Mouse (Mus musculus) 416B (cell line): ENCODE measurements around the gene C1qtnf4.

ENCODE experiments used
- DNase-seq: peaks from one replicate; pipeline ENCODE4 v3.0.0; 2011; ENCODE audit warnings: low read depth

Gene C1qtnf4

DNA sequence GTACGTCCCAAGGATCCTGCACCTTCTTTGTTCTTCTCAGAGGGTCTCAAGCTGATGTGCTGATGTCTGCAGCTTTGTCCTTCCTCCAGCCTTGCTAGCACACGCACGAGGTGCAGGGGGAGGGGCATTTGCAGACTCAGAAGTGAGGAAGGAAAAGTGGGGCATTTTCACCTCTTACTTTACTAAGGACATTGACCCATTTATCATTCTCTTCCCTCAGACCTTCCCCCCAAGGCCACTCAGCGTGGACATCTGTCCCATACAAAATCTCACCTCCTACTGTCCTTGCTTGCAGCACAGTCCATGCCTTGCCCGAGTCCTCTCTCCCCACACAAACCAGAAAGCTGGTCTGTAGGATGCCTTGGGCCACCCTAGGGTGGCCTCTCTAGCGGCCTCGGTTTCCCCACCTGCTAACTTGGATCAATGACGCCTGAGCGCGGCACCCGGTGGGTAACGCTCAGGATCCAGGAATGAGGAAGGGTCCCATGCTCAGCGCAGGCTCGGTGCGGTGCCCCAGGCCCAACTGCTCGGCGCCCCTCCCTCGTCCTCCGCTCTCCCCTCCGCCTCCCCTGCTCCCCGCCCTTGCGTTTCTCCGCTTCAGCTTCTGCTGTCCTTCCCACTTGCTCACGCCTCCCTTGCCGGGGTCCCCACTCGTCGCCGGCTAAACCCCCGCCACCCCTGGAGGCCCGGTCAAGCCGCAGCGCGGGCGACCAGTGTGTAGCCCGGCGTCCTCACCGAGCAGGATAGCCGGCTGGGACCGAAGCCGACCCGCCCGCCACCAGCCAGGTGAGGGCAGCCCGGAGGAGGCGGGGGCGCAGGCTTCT lies at the start of gene C1qtnf4:
Gene C1qtnf4, plus strand, starts transcription at position 643 of the 824 bp plus-strand sequence.
- DNase-seq = no peak

DNA sequence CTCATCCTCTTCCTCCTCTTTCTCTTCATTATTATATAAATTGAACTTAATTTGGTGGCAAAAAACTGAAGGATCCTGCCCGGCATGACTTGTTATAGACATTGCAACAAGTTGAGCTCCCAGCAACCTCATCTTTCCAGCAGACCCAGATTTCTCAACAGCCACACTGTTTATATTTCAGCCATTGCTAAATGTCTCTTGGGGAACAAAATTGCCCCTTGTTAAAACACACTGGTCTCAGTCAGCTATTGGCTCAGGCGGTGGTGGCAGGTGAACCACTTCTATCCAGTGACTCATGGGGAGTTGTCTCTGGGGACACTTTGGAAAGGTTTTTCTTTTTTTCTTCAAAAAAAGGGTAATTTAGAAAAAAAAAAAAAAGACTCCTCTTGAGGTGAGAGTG lies 47.0 kb upstream of the C1qtnf4 start:
- no peak for DNase-seq

DNA sequence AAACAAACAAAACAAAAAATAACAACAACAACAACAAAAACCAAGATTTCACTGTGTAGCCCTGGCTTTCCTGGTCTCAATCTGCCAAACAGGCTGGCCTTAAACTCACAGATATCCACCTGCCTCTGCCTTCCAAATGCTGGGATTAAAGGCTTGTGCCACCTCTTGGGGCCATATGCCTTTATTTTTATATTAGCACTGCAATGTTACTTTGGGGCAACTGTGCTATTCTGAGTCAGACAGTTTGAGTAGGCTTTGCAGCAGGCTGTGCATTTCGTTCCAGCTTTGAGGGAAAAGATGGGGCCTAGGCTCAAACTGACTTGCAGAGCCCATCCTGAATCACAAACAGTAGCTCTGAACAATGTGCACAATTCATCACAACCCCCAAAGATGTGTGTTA lies 42.0 kb upstream of the C1qtnf4 start:
- DNase-seq = no peak

DNA sequence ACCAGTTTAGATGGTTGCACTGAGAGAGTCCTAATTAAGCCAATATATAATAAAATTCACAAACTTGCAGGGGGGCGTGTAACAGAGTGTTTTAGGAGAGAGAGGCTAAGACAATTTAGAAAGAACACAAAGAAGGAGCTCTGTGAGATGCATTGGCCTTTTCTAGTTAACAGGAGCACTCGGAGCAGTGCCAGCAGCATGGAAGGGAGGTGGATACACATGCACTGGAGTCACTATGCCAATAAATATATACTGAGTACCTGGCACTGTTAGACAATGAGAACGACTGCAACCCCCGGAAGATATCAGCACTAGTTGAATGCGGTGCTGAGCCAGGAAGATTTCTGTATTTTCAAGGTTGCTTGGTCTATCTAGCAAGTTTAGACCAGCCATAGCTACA lies 41.4 kb upstream of the C1qtnf4 start:
- DNase-seq = no peak

DNA sequence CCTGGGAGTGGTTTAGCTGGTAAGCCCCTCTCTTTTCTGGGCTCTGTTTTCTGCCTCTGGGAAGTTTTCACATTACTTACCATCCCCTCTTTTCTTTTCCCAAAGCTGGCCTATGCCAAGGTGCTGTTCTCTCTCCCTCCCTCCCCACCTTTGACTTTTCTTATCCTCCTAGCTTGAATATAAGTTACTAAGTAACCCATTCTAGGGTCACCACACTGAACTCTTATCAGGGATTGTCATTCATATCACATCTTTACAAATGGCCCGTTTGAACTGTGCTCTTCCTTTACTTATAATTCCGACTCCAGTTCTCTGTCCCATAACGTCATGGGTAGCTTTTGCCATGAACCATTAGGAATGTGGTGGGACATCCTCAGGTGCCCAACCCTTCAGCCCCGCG lies 40.4 kb upstream of the C1qtnf4 start:
- no peak for DNase-seq

DNA sequence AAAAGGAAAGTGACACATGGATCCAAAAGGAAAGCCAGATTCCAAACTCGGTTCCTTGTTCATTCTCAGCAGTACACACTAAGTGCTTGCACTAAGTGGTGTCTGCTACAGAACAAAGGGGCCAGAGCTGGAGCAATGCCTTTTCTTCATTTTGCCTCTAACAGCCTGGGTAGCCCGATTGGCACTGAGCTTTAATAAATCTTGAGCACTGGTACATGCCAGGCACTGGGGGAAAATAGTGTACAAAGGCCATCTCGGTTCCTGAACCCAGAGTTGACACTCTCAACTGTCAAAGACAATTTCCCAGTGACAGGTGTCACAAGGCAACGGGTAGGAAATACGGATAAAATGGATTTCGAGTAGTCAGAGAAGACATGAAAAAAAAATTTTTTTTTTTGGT lies 39.5 kb upstream of the C1qtnf4 start:
- DNase-seq = no peak

DNA sequence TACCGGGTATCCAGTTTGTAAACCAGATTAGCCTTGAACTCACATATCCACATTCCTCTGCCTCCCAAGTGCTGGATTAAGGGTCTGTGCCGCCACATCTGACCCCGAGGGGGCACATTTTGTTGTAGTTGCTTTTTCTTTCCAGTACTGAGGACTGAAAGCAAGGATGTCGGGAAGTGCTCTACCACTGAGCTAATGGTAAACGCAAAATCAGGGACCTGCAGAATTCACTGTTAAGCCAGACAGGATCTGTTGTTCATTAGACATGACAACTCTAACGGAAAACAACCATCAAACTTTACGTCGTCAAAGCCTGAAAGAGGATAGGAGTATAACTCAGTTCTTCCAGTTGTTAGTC lies 39.1 kb upstream of the C1qtnf4 start:
- no peak for DNase-seq

DNA sequence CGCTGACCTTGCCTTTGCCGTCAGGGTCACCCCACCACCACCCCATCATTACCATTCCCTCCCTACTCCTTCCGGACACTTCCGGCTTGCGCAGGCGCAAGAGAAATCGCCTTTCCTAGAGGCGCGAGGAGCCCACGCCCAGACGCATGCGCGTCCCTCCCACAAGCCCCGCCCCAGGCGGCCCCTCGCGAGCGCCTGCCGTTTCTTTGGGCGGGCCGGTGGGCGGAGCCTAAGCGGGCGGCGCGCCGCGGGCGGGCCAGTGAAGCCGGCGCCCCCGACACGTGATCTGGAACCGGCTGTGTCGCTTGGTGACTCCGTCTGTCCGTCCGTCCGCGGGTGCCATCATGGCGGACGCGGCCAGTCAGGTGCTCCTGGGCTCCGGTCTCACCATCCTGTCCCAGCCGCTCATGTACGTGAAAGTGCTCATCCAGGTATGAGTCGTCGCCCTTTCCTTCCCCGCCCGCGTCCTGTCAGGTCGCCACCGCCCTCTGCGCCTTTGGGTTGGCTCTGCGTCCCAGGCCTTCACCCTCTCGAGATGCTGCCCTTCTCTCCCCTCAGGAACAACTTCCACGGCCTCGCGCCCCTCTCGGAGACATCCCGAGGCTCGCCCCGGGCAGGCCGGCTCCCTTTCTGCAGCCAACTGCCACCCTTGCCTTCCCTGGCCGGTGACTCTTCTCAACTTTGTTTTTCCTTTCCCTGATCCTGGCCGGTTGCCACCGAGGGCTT lies 38.5 kb upstream of the C1qtnf4 start, which contains the start of gene Mtch2:
Gene Mtch2, plus strand, starts transcription at position 201 of the 726 bp plus-strand sequence.
- DNase-seq = peak; percentile 98

DNA sequence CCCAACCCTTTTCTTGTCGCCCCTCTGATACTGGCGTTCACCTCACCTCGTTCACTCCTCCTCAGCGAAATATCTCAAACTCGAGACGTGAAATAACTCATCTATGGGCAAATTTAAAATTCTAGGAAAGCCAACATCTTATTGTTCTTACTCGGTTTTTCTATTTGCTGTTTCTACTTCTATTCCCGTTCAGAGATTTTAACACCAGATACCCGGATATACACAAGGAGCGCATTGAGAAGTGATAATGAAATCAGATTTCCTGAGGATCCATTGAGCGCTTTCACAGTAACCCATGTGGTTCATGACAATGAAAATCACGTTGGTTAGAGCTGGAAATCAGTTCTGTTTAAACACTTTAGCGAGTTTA lies 38.0 kb upstream of the C1qtnf4 start:
- DNase-seq = peak; percentile 49

DNA sequence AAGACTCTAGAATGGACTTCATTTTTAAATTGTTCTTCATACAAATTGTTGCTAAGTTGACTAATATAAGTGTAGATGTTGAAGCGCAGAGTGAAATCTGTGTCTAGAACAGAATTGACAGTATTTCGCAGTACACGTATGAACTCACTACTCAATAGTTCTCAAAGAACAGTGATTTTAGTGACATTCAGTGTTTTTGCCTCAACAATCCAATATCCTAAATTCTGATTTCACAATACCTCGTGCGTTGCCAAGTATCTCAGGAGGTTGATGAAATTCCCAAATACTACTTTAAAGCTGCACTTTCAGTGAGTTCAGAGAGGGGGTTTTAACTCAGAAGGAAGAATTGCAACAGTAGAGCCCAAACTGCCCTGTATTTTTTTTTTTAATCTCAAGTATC lies 37.3 kb upstream of the C1qtnf4 start:
- DNase-seq = no peak

DNA sequence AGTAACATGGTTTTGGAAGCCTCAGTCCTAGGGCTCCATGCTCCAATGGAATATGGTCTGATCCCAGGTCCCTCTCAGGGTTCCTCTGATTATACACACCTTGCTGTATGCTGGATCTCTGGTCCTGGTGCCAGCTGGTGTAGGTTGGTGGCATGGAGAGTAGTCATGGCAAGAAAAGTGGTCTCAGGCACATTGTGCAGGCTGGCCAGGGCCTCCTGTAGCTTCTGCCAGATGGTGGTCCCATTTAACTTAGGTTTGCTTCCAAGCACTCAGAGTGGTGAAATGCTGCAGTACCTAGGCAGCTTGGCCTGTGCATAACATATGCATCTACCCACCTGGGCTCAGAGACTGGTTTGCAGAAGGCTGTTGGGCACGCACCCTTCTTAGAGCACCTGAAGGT lies 35.3 kb upstream of the C1qtnf4 start:
- DNase-seq = no peak

DNA sequence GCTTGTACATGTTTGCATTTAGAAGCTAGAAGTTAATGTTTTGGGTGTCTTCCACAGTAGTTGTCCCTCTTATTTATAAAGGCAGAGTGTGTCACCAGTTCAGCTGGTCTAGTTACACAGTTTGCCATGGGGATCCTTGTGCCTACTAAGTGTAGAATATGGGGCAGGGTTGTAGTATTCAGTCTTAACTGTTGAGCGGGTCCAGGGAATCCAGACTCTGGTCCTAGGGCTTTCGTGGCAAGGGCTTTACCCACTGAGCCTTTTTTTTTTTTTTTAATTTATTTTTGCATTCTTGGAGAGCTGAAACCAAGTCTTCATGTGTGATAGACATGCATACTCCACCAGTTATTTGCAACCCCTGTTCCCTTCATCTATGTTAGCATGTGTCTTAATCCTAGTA lies 24.2 kb upstream of the C1qtnf4 start:
- no peak for DNase-seq

DNA sequence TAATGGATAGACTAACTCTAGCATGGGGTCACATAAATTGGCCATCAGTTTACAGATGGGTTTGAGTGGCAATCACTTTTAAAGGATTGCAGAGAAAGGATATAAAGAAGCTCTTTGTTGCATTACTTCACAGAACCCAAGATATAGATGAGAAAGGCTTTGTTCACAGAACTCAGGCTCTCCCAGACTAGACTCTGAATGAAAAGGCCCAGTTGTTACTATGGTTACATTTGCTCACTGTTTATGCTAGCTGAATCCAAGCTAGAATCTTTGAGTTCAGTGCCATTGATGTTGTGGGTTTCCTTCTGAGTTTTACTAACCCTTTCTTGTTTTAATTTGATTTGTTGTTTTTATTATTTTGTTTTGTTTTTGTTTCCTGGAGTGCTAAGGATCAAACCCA lies 21.5 kb upstream of the C1qtnf4 start:
- no peak for DNase-seq

DNA sequence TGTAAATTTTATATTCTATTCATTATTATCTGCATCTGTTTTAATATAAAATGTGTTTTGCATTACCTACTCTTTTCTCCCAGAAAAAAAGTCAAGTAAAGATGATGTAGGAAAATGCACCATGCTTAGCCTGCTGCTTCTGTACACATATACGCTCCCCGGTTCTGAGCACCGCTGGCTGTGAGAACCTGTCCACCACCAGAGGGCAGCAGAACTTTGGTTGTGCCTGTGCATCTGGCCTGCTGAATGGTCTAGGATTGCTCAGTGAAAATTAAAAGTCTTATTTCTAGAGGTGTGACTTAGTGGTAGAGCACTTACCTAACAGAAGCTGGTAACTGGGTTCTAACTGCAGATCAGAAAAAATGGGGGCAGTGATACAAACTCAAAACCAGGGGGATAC lies 19.1 kb upstream of the C1qtnf4 start:
- DNase-seq = peak; percentile 74

DNA sequence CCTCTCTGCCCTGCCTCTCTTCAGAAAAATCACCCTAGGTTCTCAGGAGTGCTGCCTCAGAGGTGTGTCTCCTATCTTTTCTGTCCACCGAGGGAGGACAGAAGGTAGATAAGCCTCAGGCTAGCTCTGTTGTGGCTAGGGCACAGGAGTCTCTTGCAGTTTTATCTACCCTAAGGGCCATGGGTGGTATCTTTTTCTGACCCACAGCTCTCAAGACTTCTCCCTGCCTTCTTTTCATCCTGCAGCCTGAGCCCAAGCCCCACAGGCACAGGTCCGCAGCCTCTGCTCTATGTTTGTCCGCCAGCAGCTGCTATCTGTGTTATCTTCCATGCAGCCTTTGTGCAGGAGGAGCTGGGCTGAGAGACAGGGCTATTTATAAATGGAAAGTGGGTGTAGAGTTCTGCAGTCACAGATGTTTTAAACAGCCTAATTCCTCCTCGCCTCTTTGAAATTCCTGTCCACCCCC lies 15.5 kb upstream of the C1qtnf4 start:
- DNase-seq = no peak

DNA sequence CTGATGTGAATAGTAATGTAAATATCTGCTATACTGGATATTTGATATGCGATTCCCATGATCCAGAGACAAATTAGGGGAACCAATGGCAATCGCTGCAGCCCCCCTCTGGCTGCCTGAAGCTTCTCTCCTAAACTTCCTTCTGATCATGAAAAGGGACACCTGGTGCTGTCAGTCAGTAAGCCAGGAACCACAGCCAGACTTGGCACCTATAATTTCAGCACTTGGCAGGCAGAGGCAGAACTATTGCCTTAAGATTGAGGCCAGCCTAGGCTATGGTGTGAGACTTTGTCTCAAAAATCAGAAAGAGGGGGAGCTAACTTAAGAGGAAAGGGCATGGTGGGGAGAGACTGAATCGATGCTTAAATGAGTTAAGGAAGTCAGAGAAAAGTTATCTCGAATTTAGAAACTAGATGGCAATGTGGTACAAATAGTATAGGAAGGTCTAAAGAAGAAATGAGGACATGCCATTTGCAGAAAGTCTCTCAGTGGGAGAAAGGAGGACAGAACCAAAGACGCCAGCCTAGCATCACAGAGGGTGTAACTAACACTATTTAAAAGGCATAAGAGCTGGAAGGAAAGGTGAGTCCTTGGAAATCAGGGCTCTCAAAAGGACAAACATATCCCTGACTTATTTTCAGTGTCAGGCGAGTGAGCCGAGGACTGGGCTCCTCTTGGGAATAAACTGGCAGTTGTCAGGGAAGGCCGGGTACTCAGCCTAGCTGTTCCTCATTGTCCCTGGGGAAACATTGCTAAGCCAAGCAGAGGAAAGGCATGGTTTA lies 14.3 kb upstream of the C1qtnf4 start:
- peak; percentile 10 for DNase-seq

DNA sequence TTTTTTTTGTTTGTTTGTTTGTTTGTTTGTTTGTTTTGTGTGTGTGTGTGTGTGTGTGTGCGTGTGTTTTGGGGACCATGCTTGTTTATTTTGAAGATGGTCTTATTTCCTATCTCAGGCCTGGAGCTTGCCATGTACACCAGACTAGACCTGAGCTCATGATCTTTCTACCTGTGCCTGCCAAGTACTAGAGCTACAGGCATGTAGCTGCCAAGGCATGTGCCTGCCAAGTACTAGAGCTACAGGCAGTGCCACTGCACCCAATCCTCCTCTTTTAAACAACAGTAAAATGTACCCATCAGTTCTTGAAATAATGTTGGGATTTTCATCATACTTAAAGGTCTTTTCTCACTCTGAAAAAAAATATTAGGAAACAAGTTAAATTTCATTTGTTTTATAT lies 11.6 kb upstream of the C1qtnf4 start:
- DNase-seq = no peak

DNA sequence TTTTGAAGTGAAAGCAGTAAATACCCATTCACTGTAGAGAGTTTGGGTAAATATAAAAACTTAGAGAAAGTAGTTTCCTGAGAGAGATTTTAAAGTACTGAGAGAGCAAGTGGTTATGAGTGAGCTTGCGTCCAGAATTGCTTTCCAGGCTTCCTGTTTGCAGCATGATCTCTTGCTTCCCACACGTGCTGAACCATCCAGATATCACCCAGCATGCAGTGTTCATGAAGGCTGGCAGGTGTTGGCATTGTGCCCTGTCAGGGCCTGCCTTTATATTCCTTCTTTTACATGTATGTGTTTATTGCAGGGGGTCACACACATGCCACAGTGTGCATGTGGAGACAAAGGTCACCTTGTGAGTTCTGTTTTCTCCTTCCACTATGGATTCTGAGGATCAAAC lies 10.4 kb upstream of the C1qtnf4 start:
- DNase-seq = no peak

DNA sequence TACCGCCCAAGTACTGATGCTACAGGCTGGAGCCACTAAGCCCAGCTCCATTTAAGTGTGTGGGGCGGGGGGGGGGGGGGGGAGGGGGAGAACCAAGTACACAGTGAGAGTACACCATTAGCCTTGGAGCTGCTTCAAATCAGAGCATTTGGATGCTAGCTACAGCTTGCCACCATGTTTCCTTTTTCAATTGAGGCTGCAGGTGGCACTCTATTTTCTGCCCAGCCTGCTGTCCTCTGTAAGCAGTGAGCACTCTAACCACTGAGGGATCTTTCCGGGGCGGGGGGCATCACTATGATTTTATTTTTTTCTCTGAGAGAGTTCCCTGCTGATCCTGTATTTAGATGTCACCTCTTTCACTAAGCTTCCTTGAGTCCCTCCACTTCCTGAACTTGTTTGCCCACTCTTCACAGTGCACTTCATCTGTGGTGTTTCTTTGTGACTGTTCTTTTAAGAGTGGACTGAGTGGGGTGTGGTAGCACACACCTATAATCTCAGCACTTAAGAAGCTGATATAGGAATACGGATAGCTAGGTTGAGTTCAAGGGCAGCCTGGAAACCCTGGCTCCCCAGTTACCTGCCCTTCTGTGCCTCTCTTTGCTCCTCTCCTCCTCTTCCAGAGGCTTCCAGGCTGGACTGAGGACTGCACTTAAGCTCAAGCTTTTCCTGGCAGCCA lies 7.9 kb upstream of the C1qtnf4 start:
- no peak for DNase-seq

DNA sequence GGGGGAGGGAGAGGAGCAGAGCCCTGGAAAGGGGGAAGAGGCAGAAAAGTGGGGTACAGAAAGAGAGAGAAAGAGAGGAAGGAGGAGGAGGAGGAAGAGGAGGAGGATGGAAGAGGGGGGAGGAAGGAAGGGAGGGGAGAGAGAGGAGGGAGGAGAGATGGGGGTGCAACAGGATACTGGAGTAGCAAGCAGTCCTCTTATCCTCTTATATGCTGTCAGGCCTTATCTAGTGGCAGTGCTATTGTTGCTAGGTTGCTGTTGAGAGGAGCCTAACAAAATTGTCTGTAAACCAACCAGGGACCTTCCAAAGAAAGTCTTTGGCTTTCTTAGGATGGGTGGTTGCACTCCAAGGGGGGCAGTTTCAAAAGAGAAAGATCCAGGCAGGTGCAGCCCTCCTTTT lies 6.2 kb upstream of the C1qtnf4 start:
- DNase-seq = no peak

DNA sequence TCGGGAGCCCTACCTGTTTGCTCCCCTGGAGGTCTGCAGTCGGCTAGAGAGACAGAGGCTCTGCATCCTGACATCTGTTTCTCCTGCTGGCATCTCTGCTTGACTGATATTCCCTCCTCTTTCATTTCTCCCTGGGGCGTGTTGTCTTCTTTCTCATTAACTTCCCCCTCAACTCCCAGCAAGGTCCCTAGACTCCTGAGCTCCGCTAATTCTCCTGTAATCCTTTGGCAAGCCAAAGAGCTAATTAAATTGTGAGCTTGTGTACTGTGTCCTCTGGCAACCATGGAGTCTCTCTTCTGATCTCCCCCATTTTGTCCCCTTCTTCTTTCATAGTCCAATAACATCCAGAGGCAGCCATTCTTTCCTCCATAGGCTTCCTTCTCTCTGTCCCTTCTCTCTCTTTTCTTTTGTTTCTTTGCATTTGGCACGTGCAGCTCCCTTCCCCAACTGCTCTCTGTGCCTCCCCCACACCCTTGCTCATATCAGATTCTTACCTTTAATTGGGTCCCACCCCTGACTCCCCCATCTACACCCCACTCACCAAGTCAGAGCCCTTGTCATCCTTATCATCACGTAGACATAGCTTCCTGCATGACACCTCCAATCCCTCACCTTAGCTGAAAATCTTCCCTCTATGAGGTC lies 5.4 kb upstream of the C1qtnf4 start:
- no peak for DNase-seq

DNA sequence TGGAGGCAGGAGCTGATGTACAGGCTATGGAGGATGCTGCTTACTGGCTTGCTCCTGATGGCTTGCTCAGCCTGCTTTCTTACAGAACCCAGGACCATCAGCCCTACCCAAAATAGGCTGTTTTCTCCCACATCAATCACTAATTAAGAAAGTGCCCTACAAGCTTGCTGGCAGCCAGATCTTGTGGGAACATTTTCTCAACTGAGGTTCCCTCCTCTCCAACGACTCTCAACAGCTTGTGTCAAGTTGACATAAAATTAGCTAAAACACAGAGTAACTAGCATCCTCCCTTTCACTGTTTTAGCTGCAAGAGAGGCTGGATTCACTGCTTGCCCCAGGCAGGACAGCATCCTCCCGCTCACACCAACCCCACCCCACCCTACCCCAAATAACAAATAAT lies 3.8 kb upstream of the C1qtnf4 start:
- DNase-seq = no peak
